Mouse (Mus musculus) forebrain, embryonic 15.5 days (tissue): Measurements from ENCODE around the gene Lrrc8e. TPM values are rescaled to one million over a fixed set of nuclear protein-coding genes. Genes with fewer than 3 reads are reported as not detected.
"Not testable (repeated sequence)": the region's sequence is repeated elsewhere in the genome, so short reads cannot be mapped to it uniquely, and the experiment has no call there.

Experiments
- ATAC-seq: fragments of 200-750 bp; cut with Nextera tagmentation; replicated peaks from 2 replicates; pipeline ENCODE4 v1.8.0; 2017; ENCODE audit warnings: mild to moderate bottlenecking, moderate TSS enrichment, moderate library complexity
- H3K27ac ChIP-seq: fragments of 300-500 bp; sonication (generic); replicated peaks from 2 replicates; pipeline ENCODE4 v1.5.1; 2015; ENCODE audit warnings: mild to moderate bottlenecking, inconsistent platforms
- H3K27me3 ChIP-seq: fragments of 300-500 bp; sonication (generic); 2 replicates; pipeline ENCODE4 v1.6.1; 2015; ENCODE audit warnings: inconsistent platforms
- H3K36me3 ChIP-seq: fragments of 300-500 bp; sonication (generic); 2 replicates; pipeline ENCODE4 v1.6.1; 2015; ENCODE audit warnings: mild to moderate bottlenecking, inconsistent platforms
- H3K4me1 ChIP-seq: fragments of 300-500 bp; sonication (generic); 2 replicates; pipeline ENCODE4 v1.6.1; 2015; ENCODE audit warnings: inconsistent platforms
- H3K4me2 ChIP-seq: fragments of 300-500 bp; sonication (generic); replicated peaks from 2 replicates; pipeline ENCODE4 v1.6.1; 2015; ENCODE audit warnings: mild to moderate bottlenecking, inconsistent platforms
- H3K4me3 ChIP-seq: fragments of 300-500 bp; sonication (generic); 2 replicates; pipeline ENCODE4 v1.5.1; 2015; ENCODE audit warnings: mild to moderate bottlenecking, inconsistent platforms
- H3K9ac ChIP-seq: fragments of 300-500 bp; sonication (generic); replicated peaks from 2 replicates; pipeline ENCODE4 v1.6.1; 2015; ENCODE audit warnings: mild to moderate bottlenecking, inconsistent platforms
- H3K9me3 ChIP-seq: fragments of 300-500 bp; sonication (generic); 2 replicates; pipeline ENCODE4 v1.6.1; 2016; ENCODE audit warnings: inconsistent platforms
- WGBS: fragments of 180-500 bp; shearing (Covaris S2); methylation state at CpG from one replicate; pipeline ENCODE4 v1.1.7; 2015; ENCODE audit warnings: mixed read lengths; 5-methylcytosine and 5-hydroxymethylcytosine counted together
- polyA plus RNA-seq: library from polyadenylated mRNA; unstranded; fragments of >200 nt; fragmentation: Nextera tagmentation; extraction: Ambion mirVana; gene quantifications from 2 replicates; pipeline ENCODE4 v1.2.1, GENCODE M21; 2015

Lrrc8e gene
- polyA plus RNA-seq, 1 experiment from 2014 or later: not detected

DNA sequence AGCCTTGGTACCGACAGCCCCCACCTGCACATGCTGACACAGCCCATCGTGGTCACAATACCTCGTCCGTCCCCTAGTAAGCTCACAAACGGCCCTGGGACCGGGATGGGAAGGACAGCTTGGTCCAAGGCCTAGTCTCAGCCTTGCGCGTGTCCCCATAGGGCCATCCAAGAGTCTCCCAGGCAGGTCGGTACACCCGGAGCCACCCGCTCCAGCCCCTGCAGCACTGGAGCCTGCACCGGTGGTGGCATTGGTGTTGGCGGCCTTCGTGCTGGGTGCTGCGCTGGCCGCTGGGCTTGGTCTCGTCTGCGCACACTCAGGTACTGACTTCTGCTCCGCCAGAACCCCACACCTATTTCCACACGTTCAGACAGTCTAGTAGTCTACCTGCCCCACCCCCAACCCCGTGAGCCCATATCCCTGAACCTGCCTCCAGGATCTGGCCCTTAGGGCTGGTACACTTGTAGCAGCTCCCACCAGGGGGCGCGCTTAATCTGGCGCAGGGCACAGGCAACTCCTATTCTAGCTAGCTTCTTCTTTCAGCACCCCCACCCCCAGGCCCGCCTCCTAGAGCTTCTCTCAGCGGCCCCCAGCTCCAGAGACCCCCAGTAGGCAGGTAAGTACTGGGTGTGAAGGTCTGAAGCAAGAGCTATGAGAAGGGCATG lies 23.8 kb downstream of the Lrrc8e start:
- Histone ChIP-seq H3K27me3 (no peaks in the 10 kb centered on the region), H3K9ac (no peak overlapping the region), H3K4me2 (no peak overlapping the region), H3K4me1 (peaks cover 31% of the 10 kb centered on the region), H3K27ac (no peak overlapping the region), H3K9me3 (no peaks in the 10 kb centered on the region), H3K36me3 (peaks cover 38% of the 10 kb centered on the region), H3K4me3 (no peak overlapping the region)
- peak; percentile 20; the same call in 1 of the 2 replicates for ATAC-seq
- 33% methylated on average over 26 of the region's 26 CpGs for WGBS

DNA sequence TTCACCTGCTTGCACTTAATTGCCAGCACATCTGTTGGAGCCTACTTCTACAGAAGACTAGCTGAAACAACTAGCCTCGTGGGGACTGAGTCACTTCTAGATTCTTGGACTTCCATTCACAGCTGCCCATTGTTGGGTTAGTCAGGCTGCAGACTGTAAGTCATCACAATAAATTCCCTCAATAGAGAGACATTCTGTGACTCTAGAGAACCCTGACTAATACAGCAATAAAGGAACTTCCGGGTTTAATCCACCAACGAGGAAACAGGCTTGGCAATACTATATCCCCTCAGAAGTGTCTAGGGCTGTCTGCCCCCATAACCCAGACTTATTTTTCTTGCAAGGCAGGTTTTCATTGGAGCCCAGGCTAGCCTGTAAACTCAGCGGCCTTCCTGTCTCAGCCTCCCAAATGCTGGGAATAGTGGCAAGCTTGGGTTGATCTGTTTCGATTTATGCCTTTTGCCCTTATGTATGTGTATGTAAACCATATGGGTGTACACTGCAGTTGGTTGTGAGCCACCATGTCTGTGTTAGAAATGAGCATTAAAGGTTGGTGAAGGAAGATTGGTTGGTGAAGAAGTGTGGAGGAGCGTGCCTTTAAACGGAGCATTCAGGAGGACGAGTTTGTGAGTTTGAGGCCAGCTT lies 25.6 kb downstream of the Lrrc8e start:
- Histone ChIP-seq H3K4me1 (peaks cover 46% of the 10 kb centered on the region), H3K9me3 (no peaks in the 10 kb centered on the region), H3K9ac (peak overlapping the region; percentile 51), H3K4me2 (peak overlapping the region; percentile 72), H3K27me3 (no peaks in the 10 kb centered on the region), H3K27ac (peak overlapping the region; percentile 95), H3K36me3 (peaks cover 36% of the 10 kb centered on the region), H3K4me3 (peak overlapping the region; percentile 89)
- peak; percentile 0; the same call in 1 of the 2 replicates for ATAC-seq
- 43% methylated on average over 8 of the region's 8 CpGs for WGBS

DNA sequence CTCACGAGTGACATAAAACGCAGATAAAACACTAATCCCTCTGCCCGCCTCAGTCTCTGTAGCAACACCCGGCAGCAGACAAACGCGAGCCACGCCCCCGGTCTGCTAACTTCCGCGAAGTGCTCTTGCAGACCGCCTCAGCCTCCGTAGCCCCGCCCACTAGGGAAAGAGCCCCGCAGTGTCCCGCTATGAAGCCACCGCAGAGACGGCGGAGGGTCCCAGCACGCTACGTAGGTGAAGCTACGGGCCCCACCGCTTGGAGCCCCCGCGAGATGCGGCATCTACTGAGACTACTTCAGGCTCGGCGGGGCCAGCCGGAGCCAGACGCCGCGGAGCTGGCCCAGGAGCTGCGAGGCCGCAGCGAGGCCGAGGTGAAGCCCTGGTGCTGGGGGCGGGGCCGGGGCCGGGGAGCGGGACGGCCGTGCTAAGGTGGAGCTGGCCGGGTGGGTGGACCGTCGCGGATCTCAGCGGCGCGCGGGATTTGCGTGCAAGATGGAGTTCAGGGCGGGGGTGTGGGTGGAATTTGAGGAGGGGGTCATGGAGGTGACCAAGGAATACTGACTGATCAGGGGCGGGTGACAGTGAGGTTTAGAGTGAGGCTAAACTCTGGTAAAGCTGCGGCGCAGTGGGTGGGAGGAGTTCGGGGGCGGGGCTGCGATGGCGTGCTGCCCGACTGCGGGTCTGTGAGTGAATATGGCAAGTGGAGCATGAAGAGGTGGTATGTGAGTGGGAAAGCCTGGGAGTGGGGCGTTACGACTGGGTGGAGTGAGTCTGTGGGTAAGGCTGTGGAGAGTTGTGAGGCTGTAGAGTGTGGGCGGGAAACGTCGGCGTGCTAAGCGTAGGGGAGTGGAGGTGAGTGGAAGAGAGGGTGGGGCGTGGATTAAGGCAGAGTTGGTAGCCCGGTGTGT lies 26.6 kb downstream of the Lrrc8e start, which contains the start of gene Snapc2:
TSS of gene Snapc2 (plus strand) at position 147 of the 908 bp plus-strand sequence.
- Histone ChIP-seq H3K9me3 (no peaks in the 10 kb centered on the region), H3K4me3 (peak within 1 kb of the TSS; percentile 89), H3K27me3 (no peaks in the 10 kb centered on the region), H3K36me3 (peaks cover 28% of the 10 kb centered on the region), H3K27ac (peak within 1 kb of the TSS; percentile 95), H3K4me2 (peak within 1 kb of the TSS; percentile 72), H3K4me1 (peaks cover 55% of the 10 kb centered on the region), H3K9ac (peak within 1 kb of the TSS; percentile 89)
- peak; percentile 88 for ATAC-seq
- under 1% methylated on average over 69 of the region's 69 CpGs for WGBS

DNA sequence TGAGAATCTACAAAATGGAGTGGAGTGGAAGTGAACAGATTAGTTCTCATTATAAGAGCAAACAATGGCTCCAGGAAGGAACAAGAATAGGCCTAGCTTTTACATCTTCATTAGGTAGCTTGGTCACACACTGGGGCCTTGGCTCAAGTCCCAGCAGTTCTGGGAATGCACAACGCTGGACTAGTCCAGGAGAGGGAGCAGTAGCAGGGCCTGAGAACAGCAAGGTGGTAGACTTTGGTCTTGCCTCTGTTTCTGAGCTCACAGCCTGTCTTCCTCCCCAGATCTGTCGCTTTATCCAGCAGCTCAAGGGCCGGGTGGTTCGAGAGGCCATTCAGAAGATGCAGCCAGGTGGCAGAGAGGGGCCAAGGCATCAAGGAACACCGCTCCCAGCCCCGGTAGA lies 27.4 kb downstream of the Lrrc8e start:
- 34% methylated on average over 6 of the region's 6 CpGs for WGBS
- no peaks in the 10 kb centered on the region for H3K9me3 ChIP-seq

DNA sequence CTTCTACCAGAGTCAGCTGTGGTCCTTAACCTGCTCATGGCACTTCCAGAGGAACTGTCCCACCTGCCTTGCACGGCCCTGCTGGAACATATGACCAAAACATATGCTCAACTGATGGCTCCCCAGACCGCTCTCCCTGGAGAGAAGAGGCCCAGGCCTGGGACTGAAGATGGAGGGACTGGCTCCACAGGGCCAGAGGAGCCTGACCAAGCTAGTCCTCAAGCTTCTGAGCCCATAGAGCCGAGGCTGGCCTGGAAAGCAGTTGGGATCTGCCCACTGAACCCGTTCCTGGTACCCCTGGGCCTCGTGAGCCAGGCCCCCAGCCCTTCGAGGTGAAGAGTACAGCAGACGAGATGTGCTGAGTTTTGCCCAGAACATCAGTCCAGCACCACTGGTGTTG lies 28.8 kb downstream of the Lrrc8e start:
- H3K4me1 ChIP-seq: peaks cover 60% of the 10 kb centered on the region
- not testable (repeated sequence) for H3K27ac ChIP-seq, H3K27me3 ChIP-seq, ATAC-seq, H3K4me3 ChIP-seq, H3K9ac ChIP-seq, H3K4me2 ChIP-seq, H3K9me3 ChIP-seq
- peaks cover 30% of the 10 kb centered on the region for H3K36me3 ChIP-seq
- 88% methylated on average over 7 of the region's 7 CpGs for WGBS

More for the DNA sequence above, 27.4 kb downstream of the Lrrc8e start:
- Histone ChIP-seq H3K4me2 (peak overlapping the region; percentile 72), H3K9ac (peak overlapping the region; percentile 89; the same call in 1 of the 2 replicates), H3K36me3 (peaks cover 28% of the 10 kb centered on the region), H3K4me1 (peaks cover 55% of the 10 kb centered on the region), H3K27ac (peak overlapping the region; percentile 95), H3K4me3 (peak overlapping the region; percentile 89), H3K27me3 (no peaks in the 10 kb centered on the region)
- no peak for ATAC-seq

DNA sequence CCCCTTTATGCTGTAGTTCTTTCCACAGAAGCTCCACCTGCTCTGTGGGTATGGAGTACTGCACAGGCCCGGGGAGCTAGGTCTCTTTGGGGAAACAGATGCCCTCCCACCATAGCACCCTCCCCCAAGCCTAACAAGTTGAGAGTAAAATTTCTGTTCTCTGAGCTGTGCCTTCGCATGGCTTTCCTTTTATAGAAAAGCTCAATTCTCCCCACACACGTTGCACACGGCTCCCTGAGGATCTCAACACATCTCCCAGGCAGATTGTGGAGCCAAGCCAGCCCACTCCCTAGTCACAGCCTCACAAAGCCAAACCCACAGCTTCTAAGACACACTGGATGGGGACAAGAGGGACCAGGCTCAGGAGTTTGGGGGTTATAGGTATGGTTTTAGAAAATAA lies 30.3 kb downstream of the Lrrc8e start:
- 40% methylated on average over 4 of the region's 4 CpGs for WGBS
- Histone ChIP-seq H3K4me1 (peaks cover 57% of the 10 kb centered on the region), H3K36me3 (peaks cover 44% of the 10 kb centered on the region)

DNA sequence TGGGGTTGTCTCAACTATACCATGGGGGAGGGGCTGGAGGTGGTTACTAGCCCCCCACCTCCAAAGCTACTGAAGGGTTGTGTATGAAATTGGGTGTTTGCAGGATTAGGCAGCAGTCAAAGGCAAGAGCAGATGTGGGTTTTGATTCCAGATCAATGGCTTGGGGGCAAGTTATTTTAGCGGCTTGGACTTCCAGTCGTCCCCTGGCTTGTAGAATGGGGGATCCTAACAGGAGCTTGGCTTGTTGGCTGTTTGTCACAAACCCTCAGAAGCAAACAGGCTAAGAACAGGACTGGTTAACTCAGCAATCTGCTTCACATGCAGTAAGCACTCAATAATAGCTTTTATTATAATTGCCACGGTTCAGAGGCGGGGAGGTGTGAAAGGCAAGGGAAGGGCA lies 30.7 kb downstream of the Lrrc8e start:
- Histone ChIP-seq H3K9ac (peak overlapping the region; percentile 92), H3K27ac (peak overlapping the region; percentile 96), H3K27me3 (no peaks in the 10 kb centered on the region), H3K4me1 (peaks cover 54% of the 10 kb centered on the region), H3K4me3 (peak overlapping the region; percentile 63), H3K9me3 (no peaks in the 10 kb centered on the region), H3K4me2 (peak overlapping the region; percentile 65), H3K36me3 (peaks cover 48% of the 10 kb centered on the region)
- WGBS: 55% methylated on average over 4 of the region's 4 CpGs
- no peak for ATAC-seq

More for the DNA sequence above, 30.3 kb downstream of the Lrrc8e start:
- H3K27me3 ChIP-seq: no peaks in the 10 kb centered on the region
- no peak for ATAC-seq
- H3K4me3 ChIP-seq: peak overlapping the region; percentile 63
- H3K27ac ChIP-seq: peak overlapping the region; percentile 96
- H3K9me3 ChIP-seq: no peaks in the 10 kb centered on the region
- peak overlapping the region; percentile 65 for H3K4me2 ChIP-seq
- H3K9ac ChIP-seq: peak overlapping the region; percentile 92

DNA sequence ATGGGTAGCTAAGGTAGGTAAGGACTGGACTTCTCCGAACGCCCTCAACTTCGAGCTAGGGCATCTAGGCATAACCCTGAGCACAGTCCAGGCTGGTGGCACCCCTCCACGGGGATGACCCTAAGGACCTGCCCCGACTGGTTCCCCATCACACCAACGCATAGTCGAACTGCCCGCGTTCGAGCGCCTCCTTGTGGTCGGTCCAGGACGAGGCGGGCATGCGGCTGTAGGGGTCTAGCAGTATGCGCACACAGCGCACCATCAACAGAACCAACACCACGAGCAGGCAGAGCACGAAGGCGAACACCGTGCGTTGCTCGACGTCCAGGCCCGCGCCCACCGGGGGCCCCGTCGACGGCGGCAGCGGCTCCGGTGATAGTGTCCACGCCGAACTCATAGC lies 31.6 kb downstream of the Lrrc8e start:
- peak overlapping the region; percentile 96 for H3K27ac ChIP-seq
- no peaks in the 10 kb centered on the region for H3K27me3 ChIP-seq
- peak overlapping the region; percentile 63 for H3K4me3 ChIP-seq
- WGBS: 2% methylated on average over 35 of the region's 35 CpGs
- peak; percentile 67 for ATAC-seq
- H3K4me2 ChIP-seq: peak overlapping the region; percentile 65
- peaks cover 50% of the 10 kb centered on the region for H3K4me1 ChIP-seq
- H3K9ac ChIP-seq: peak overlapping the region; percentile 92
- H3K9me3 ChIP-seq: no peaks in the 10 kb centered on the region
- peaks cover 56% of the 10 kb centered on the region for H3K36me3 ChIP-seq

DNA sequence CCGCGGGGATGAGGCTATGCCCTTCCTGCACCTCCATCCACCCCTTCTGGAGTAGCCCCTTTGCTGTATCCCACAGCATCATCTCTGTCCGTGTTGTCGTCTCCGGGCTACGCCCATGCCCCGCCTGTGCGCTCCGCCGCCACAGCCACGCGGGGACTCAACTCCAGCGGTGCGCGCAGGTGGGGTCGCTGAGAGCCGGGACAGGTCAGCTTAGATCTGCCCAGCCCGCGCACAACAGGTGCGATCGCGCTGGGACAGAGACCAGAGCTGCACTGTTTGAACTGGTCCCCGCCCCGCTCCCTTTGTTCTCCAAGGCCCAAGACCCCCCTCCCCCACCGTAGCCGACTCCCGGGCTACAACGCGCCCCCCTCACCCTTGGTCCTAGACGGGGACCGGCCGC lies 32.1 kb downstream of the Lrrc8e start:
- ATAC-seq: peak; percentile 75
- Histone ChIP-seq H3K27me3 (no peaks in the 10 kb centered on the region), H3K4me1 (peaks cover 47% of the 10 kb centered on the region), H3K4me2 (peak overlapping the region; percentile 65), H3K9me3 (no peaks in the 10 kb centered on the region), H3K27ac (peak overlapping the region; percentile 96), H3K9ac (peak overlapping the region; percentile 92), H3K4me3 (peak overlapping the region; percentile 63), H3K36me3 (peaks cover 61% of the 10 kb centered on the region)
- 1% methylated on average over 32 of the region's 32 CpGs for WGBS

DNA sequence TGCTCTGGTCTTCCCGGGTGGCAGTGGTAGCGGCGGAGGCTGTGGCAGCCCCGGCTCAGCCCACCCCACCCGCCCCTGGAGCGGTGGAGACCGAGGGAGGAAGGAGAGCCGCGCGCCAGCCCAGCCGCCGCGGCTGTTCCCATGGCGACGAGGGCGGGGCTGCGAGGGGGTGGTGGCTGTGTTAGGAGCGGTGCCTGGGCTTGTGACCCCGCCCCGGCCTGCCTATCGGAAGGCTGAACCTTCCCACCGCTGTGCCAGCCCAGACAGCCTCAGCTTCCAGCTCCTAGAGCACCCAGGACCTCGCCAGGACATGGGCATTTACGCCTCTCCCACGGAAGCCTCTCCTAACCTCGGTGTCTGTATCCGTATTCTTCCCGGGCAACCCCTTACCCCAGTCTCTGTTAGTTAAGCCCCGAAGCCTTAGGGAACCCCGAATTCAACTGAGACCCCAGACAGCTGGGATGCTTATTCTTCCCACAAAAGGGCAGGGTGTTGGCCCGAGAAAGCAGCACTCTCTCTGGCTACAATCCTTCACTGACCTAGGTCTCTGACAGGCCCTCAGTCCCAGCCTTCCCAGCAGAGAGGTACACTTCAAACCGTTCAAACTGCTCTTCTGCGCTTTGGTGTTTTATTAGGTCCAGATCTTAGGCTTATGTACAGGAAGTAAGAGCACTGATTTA lies 32.6 kb downstream of the Lrrc8e start, which contains the start of gene Ctxn1:
TSS of gene Ctxn1 (minus strand) at position 150 of the 680 bp plus-strand sequence.
- Histone ChIP-seq H3K27ac (peak within 1 kb of the TSS; percentile 96), H3K27me3 (no peaks in the 10 kb centered on the region), H3K9me3 (no peaks in the 10 kb centered on the region), H3K4me3 (peak within 1 kb of the TSS; percentile 63), H3K36me3 (peaks cover 62% of the 10 kb centered on the region), H3K4me1 (peaks cover 41% of the 10 kb centered on the region), H3K4me2 (peak within 1 kb of the TSS; percentile 65), H3K9ac (peak within 1 kb of the TSS; percentile 92)
- ATAC-seq: peak; percentile 91
- 5% methylated on average over 27 of the region's 33 CpGs for WGBS

DNA sequence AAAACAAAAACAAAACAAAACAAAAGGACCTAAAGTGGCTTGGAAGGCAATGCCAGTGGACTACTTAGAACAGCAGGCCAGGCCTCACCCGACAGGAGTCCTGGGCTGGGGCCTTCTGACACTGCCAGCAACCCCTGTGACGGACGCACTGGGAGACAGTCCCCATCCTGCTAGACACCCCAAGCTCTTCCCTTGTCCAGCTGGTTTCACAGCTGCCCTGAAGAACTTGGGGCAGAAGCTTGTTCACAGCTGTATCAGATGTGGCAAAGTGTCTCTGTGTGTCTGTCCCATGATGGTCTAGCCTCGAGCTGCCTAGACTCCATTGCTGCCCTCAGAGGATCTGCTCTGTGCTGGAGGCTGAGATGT lies 33.2 kb downstream of the Lrrc8e start:
- 84% methylated on average over 4 of the region's 4 CpGs for WGBS
- ATAC-seq: no peak
- no peaks in the 10 kb centered on the region for H3K27me3 ChIP-seq
- no peak overlapping the region for H3K4me2 ChIP-seq
- peaks cover 36% of the 10 kb centered on the region for H3K4me1 ChIP-seq
- no peaks in the 10 kb centered on the region for H3K9me3 ChIP-seq
- peak overlapping the region; percentile 96 for H3K27ac ChIP-seq
- no peak overlapping the region for H3K4me3 ChIP-seq
- peaks cover 63% of the 10 kb centered on the region for H3K36me3 ChIP-seq
- no peak overlapping the region for H3K9ac ChIP-seq
